Mouse (Mus musculus) G1E (cell line): ENCODE measurements around the gene Camk2g.

ENCODE experiments used
- CTCF ChIP-seq: IDR thresholded peaks from 2 replicates; pipeline ENCODE4 v1.5.1; 2012; ENCODE audit warnings: low read depth, low read length, inconsistent platforms, mixed read lengths
- GATA1 ChIP-seq: IDR thresholded peaks from 2 replicates; pipeline ENCODE4 v1.6.1; 2012; ENCODE audit warnings: borderline replicate concordance, low read length, inconsistent platforms, mixed read lengths
- GATA2 ChIP-seq: IDR thresholded peaks from 2 replicates; pipeline ENCODE4 v1.6.1; 2012; ENCODE audit warnings: low read depth, low read length, inconsistent platforms, borderline replicate concordance
- POLR2AphosphoS5 ChIP-seq: IDR thresholded peaks from 2 replicates; pipeline ENCODE4 v1.6.1; 2012; ENCODE audit warnings: low read depth, low read length, inconsistent platforms; ENCODE audit not compliant: insufficient replicate concordance
- TAL1 ChIP-seq: conservative IDR thresholded peaks from 2 replicates; pipeline ENCODE4 v1.6.1; 2012; ENCODE audit warnings: low read depth, low read length, inconsistent platforms, mixed read lengths

DNA sequence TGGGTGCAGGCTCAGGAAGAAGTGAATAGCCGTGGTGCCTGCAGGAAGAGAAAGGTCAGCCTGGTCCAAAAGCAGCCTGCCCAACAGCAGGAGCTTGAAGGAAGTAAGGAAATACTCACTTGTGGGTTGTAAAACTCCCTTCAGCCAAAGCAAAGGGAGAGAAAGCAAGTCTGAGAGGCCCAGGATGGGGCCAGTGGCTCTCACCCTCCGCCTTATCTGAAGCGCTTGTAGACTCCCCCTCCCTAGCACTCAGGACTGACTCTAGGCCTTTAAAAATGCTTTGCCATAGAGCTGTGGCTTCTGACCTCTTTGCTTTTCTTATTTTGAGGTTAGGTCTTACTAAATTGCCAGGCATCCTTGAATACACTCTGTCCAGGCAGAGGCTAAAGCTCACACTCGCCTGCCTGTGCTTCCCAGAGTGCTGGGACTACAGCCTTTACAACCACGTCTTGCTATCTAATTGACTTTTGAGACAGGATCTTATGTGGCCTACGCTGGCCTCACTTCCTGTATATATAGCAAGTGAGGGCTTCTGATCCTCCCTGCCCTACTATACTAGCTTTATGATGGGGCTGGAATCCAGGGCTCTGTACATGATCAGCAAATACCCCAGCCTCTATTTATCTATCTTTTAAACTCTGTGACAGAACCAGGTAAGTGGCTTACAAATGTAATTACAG is 68.1 kb downstream of the Camk2g start:
- TF ChIP-seq CTCF (no peak), TAL1 (no peak), POLR2AphosphoS5 (no peak), GATA1 (no peak), GATA2 (no peak)
